Mouse (Mus musculus) thymus, adult 2 months (tissue): Measurements from ENCODE around the gene Susd1. TPM values are rescaled to one million over a fixed set of nuclear protein-coding genes. Genes with fewer than 3 reads are reported as not detected.

Experiments used
- DNase-seq: peaks from one replicate; pipeline ENCODE4 v3.0.0; 2021
- H3K27ac ChIP-seq: fragments of 200-500 bp; 2 replicates; pipeline ENCODE4 v1.5.1; 2012; ENCODE audit warnings: low read length, control low read depth; ENCODE audit not compliant: control insufficient read depth, insufficient read depth
- H3K27me3 ChIP-seq: fragments of 200-500 bp; 2 replicates; pipeline ENCODE4 v1.6.1; 2012; ENCODE audit warnings: mild to moderate bottlenecking, low read length, moderate library complexity, mixed read lengths; ENCODE audit not compliant: control insufficient read depth, insufficient read depth
- H3K36me3 ChIP-seq: fragments of 200-500 bp; 2 replicates; pipeline ENCODE4 v1.6.1; 2012; ENCODE audit warnings: mild to moderate bottlenecking, low read length, moderate library complexity; ENCODE audit not compliant: control insufficient read depth, insufficient read depth
- H3K4me1 ChIP-seq: fragments of 200-500 bp; replicated peaks from 2 replicates; pipeline ENCODE4 v1.6.1; 2012; ENCODE audit warnings: low read length; ENCODE audit not compliant: control insufficient read depth, insufficient read depth
- H3K4me3 ChIP-seq: fragments of 200-500 bp; 2 replicates; pipeline ENCODE4 v1.5.1; 2012; ENCODE audit warnings: mild to moderate bottlenecking, low read length, control low read depth, moderate library complexity; ENCODE audit not compliant: control insufficient read depth, insufficient read depth
- CTCF ChIP-seq: fragments of 200-500 bp; IDR thresholded peaks from 2 replicates; pipeline ENCODE4 v1.5.1; 2012; ENCODE audit warnings: mild to moderate bottlenecking, control low read depth, low read length, moderate library complexity, borderline replicate concordance; ENCODE audit not compliant: control insufficient read depth, poor library complexity, insufficient read depth; ENCODE audit errors: extremely low read depth
- POLR2A ChIP-seq: fragments of 200-500 bp; IDR thresholded peaks from 2 replicates; pipeline ENCODE4 v1.6.1; 2012; ENCODE audit warnings: mild to moderate bottlenecking, low read length, control low read depth, moderate library complexity; ENCODE audit not compliant: control insufficient read depth, poor library complexity, insufficient read depth; ENCODE audit errors: extremely low read depth
- WGBS: fragments of 180-500 bp; shearing (Covaris S2); methylation state at CpG from one replicate; pipeline ENCODE4 v1.1.7; 2018; 5-methylcytosine and 5-hydroxymethylcytosine counted together
- polyA plus RNA-seq: library from polyadenylated mRNA; depleted of rRNA; stranded (reverse); fragments of >200 nt; gene quantifications from 2 replicates; pipeline ENCODE4 v1.2.3, GENCODE M21; 2012

The Susd1 gene
- polyA plus RNA-seq, 1 experiment, result 22.0 TPM

- Histone ChIP-seq H3K27ac (no peak overlapping the region), H3K4me3 (no peak overlapping the region), H3K4me1 (peaks cover 11% of the 10 kb centered on the region), H3K36me3 (no peaks in the 10 kb centered on the region), H3K27me3 (no peaks in the 10 kb centered on the region)
- WGBS, result 92% methylated on average over 3 of the region's 3 CpGs
- TF ChIP-seq POLR2A, result no peak
- no peak for DNase-seq
Observed at GRCm38 (mm10) chr4:59314939-59315552, 123.4 kb downstream of the Susd1 start.

- 79% methylated on average over 7 of the region's 7 CpGs for WGBS
- Histone ChIP-seq H3K27ac (no peak overlapping the region), H3K4me3 (no peak overlapping the region), H3K36me3 (no peaks in the 10 kb centered on the region), H3K27me3 (no peaks in the 10 kb centered on the region), H3K4me1 (no peaks in the 10 kb centered on the region; the same call in 1 of the 2 replicates)
- TF ChIP-seq CTCF, result no peak
- no peak for TF ChIP-seq POLR2A
- DNase-seq, result no peak
Observed at GRCm38 (mm10) chr4:59312945-59313344, 125.5 kb downstream of the Susd1 start.

GRCm38 (mm10) chr4:59310590-59310989 is 127.8 kb downstream of the Susd1 start:
- Histone ChIP-seq H3K4me1 (no peaks in the 10 kb centered on the region; the same call in 1 of the 2 replicates), H3K27ac (no peak overlapping the region), H3K4me3 (no peak overlapping the region), H3K36me3 (no peaks in the 10 kb centered on the region), H3K27me3 (no peaks in the 10 kb centered on the region)
- TF ChIP-seq POLR2A (no peak), CTCF (no peak)
- WGBS, result 93% methylated on average over 9 of the region's 9 CpGs
- no peak for DNase-seq

GRCm38 (mm10) chr4:59307841-59308589 is 130.4 kb downstream of the Susd1 start:
- Histone ChIP-seq H3K27me3 (no peaks in the 10 kb centered on the region), H3K36me3 (no peaks in the 10 kb centered on the region), H3K4me1 (no peaks in the 10 kb centered on the region; the same call in 1 of the 2 replicates), H3K27ac (no peak overlapping the region), H3K4me3 (no peak overlapping the region)
- no peak for DNase-seq
- WGBS, result 97% methylated on average over 10 of the region's 10 CpGs
- TF ChIP-seq CTCF (0 out of 2 replicates have a peak, but pooled peaks have one; percentile 17), POLR2A (no peak)

- no peaks in the 10 kb centered on the region for H3K27me3 ChIP-seq
- no peaks in the 10 kb centered on the region for H3K36me3 ChIP-seq
- no peak overlapping the region for H3K27ac ChIP-seq
- no peak for DNase-seq
- peaks cover 2% of the 10 kb centered on the region; the same call in 1 of the 2 replicates for H3K4me1 ChIP-seq
- no peak for TF ChIP-seq CTCF
- TF ChIP-seq POLR2A, result no peak
- WGBS, result 97% methylated on average over 8 of the region's 8 CpGs
- no peak overlapping the region for H3K4me3 ChIP-seq
Observed at GRCm38 (mm10) chr4:59302387-59302786, 136.0 kb downstream of the Susd1 start.

- no peaks in the 10 kb centered on the region for H3K36me3 ChIP-seq
- TF ChIP-seq POLR2A (no peak), CTCF (no peak)
- DNase-seq, result no peak
- H3K4me3 ChIP-seq, result no peak overlapping the region
- peaks cover 2% of the 10 kb centered on the region; the same call in 1 of the 2 replicates for H3K4me1 ChIP-seq
- no peaks in the 10 kb centered on the region for H3K27me3 ChIP-seq
- 88% methylated on average over 9 of the region's 9 CpGs for WGBS
- H3K27ac ChIP-seq, result no peak overlapping the region
Observed at GRCm38 (mm10) chr4:59301025-59301815, 137.2 kb downstream of the Susd1 start.
